ENCODE assay signal across 12 mouse cellular contexts in genomic region chr16:19848395-19848794, GRCm38 (mm10).
DNase-seq lines count a peak whose midpoint lies in the region; ATAC-seq and TF ChIP-seq lines count a peak whose summit lies in the region.
"Had no signal": no experiment of that assay in that cellular context is flagged by ENCODE, and none has a peak within 500 bp of the region (broad histone marks: within the 10 kb centered on the region; RNA-seq: fewer than 3 reads in every experiment).

No protein-coding gene starts in this region.

- H3K27ac ChIP-seq in hindbrain, embryonic 14.5 days = no peak overlapping the region
- H3K27ac ChIP-seq in hindbrain, embryonic 10.5 days = no peak overlapping the region
- H3K27ac ChIP-seq in midbrain, postnatal 0 days (ENCODE audit: low read depth, low read length) = no peak overlapping the region
- no peak overlapping the region for H3K27ac ChIP-seq in midbrain, embryonic 15.5 days
- H3K27ac ChIP-seq: intestine, embryonic 15.5 days had no signal

- H3K36me3 ChIP-seq in hindbrain, embryonic 14.5 days (replicated peaks; ENCODE audit: control insufficient read depth, insufficient read depth) = no peaks in the 10 kb centered on the region
- no peaks in the 10 kb centered on the region for H3K36me3 ChIP-seq in hindbrain, embryonic 10.5 days
- no peaks in the 10 kb centered on the region for H3K36me3 ChIP-seq in midbrain, postnatal 0 days (ENCODE audit: insufficient read depth, low read length)
- H3K36me3 ChIP-seq in midbrain, embryonic 15.5 days (replicated peaks) = no peaks in the 10 kb centered on the region
- H3K36me3 ChIP-seq: intestine, embryonic 15.5 days had no signal

- no peaks in the 10 kb centered on the region for H3K9me3 ChIP-seq in hindbrain, embryonic 14.5 days (ENCODE audit: control insufficient read depth, low read length)
- H3K9me3 ChIP-seq in hindbrain, embryonic 10.5 days = peaks cover 3% of the 10 kb centered on the region; the same call in 1 of the 2 replicates
- no peaks in the 10 kb centered on the region for H3K9me3 ChIP-seq in midbrain, postnatal 0 days (ENCODE audit: low read length)
- no peaks in the 10 kb centered on the region for H3K9me3 ChIP-seq in midbrain, embryonic 15.5 days
- H3K9me3 ChIP-seq: intestine, embryonic 15.5 days had no signal

- ATAC-seq in hindbrain, embryonic 14.5 days (ENCODE audit: low FRiP score) = no peak
- ATAC-seq in midbrain, postnatal 0 days (ENCODE audit: low FRiP score) = no peak
- no peak; the same call in 1 of the 2 replicates for ATAC-seq in midbrain, embryonic 15.5 days (replicated peaks)
- ATAC-seq in frontal cortex, adult (ENCODE audit: low TSS enrichment) = no peak
- ATAC-seq in erythroid progenitor cell, adult 5-6 weeks (replicated peaks; ENCODE audit: low FRiP score, poor library complexity, severe bottlenecking) = no peak
- ATAC-seq: intestine, embryonic 15.5 days had no signal

- no peak overlapping the region for H3K4me3 ChIP-seq in hindbrain, embryonic 14.5 days (replicated peaks; ENCODE audit: low read length)
- no peak overlapping the region for H3K4me3 ChIP-seq in hindbrain, embryonic 10.5 days
- no peak overlapping the region for H3K4me3 ChIP-seq in midbrain, postnatal 0 days (ENCODE audit: low read depth, low read length)
- H3K4me3 ChIP-seq in midbrain, embryonic 15.5 days = no peak overlapping the region
- H3K4me3 ChIP-seq: intestine, embryonic 15.5 days; myocyte had no signal

- H3K9ac ChIP-seq in hindbrain, embryonic 14.5 days = no peak overlapping the region
- H3K9ac ChIP-seq in midbrain, postnatal 0 days (replicated peaks; ENCODE audit: low read length, poor library complexity, severe bottlenecking) = no peak overlapping the region
- no peak overlapping the region for H3K9ac ChIP-seq in midbrain, embryonic 15.5 days
- H3K9ac ChIP-seq: intestine, embryonic 15.5 days had no signal

- H3K4me2 ChIP-seq in hindbrain, embryonic 14.5 days (replicated peaks) = no peak overlapping the region
- no peak overlapping the region for H3K4me2 ChIP-seq in midbrain, postnatal 0 days (ENCODE audit: low read depth, low read length, poor library complexity, severe bottlenecking)
- H3K4me2 ChIP-seq in midbrain, embryonic 15.5 days = no peak overlapping the region
- H3K4me2 ChIP-seq: intestine, embryonic 15.5 days had no signal

- 55% methylated on average over 1 of the region's 1 CpGs for WGBS in hindbrain, embryonic 14.5 days
- WGBS in hindbrain, embryonic 10.5 days = 54% methylated on average over 1 of the region's 1 CpGs
- 43% methylated on average over 1 of the region's 1 CpGs for WGBS in midbrain, postnatal 0 days
- 68% methylated on average over 1 of the region's 1 CpGs for WGBS in midbrain, embryonic 15.5 days

- peak; percentile 77 for TF ChIP-seq CTCF in midbrain, postnatal 0 days (IDR thresholded peaks at IDR 0.05)

- peak; percentile 57 for DNase-seq in hindbrain, embryonic 14.5 days (ENCODE audit: low spot score)
- no peak for DNase-seq in hindbrain, embryonic 10.5 days (ENCODE audit: low spot score)
- peak; percentile 46 for DNase-seq in midbrain, postnatal 0 days (ENCODE audit: low spot score)
- peak; percentile 0 for DNase-seq in fibroblast of lung, adult 2 months (ENCODE audit: low read depth)
- DNase-seq in layer of hippocampus, adult 9-11 months = no peak
- DNase-seq: cerebellum, postnatal 25 days; gastrocnemius, postnatal 36 days had no signal

- H3K4me1 ChIP-seq in hindbrain, embryonic 14.5 days (replicated peaks; ENCODE audit: control insufficient read depth, insufficient read depth, low read length) = no peaks in the 10 kb centered on the region
- H3K4me1 ChIP-seq in hindbrain, embryonic 10.5 days (replicated peaks) = no peaks in the 10 kb centered on the region
- no peaks in the 10 kb centered on the region for H3K4me1 ChIP-seq in midbrain, postnatal 0 days (ENCODE audit: insufficient read depth, low read length)
- H3K4me1 ChIP-seq in midbrain, embryonic 15.5 days = no peaks in the 10 kb centered on the region
- H3K4me1 ChIP-seq: intestine, embryonic 15.5 days had no signal

- no peaks in the 10 kb centered on the region for H3K27me3 ChIP-seq in hindbrain, embryonic 14.5 days (ENCODE audit: control insufficient read depth, insufficient read depth, low read length)
- H3K27me3 ChIP-seq in hindbrain, embryonic 10.5 days (ENCODE audit: insufficient read depth, poor library complexity, severe bottlenecking) = no peaks in the 10 kb centered on the region
- H3K27me3 ChIP-seq in midbrain, postnatal 0 days (ENCODE audit: insufficient read depth, low read length) = no peaks in the 10 kb centered on the region
- no peaks in the 10 kb centered on the region for H3K27me3 ChIP-seq in midbrain, embryonic 15.5 days (replicated peaks)
- H3K27me3 ChIP-seq: intestine, embryonic 15.5 days had no signal

Comparison
In these comparisons a context has a peak if more than half of its experiments do, and no peak if none do; other contexts are left out.
1. DNase-seq: peak in hindbrain, embryonic 14.5 days (single experiment), midbrain, postnatal 0 days (single experiment) and fibroblast of lung, adult 2 months (single experiment); none in hindbrain, embryonic 10.5 days (single experiment) and layer of hippocampus, adult 9-11 months (single experiment).